Mouse (Mus musculus) erythroblast, embryonic 14.5 days (primary cell): ENCODE measurements around the gene Adora3.

Source experiments
- GATA1 ChIP-seq: IDR thresholded peaks from 2 replicates; pipeline ENCODE4 v1.6.1; 2012; ENCODE audit warnings: low read length, inconsistent platforms, mixed read lengths
- TAL1 ChIP-seq: IDR thresholded peaks from 3 replicates; pipeline ENCODE4 v1.6.1; 2012; ENCODE audit warnings: low read length, inconsistent platforms, mixed read lengths

DNA sequence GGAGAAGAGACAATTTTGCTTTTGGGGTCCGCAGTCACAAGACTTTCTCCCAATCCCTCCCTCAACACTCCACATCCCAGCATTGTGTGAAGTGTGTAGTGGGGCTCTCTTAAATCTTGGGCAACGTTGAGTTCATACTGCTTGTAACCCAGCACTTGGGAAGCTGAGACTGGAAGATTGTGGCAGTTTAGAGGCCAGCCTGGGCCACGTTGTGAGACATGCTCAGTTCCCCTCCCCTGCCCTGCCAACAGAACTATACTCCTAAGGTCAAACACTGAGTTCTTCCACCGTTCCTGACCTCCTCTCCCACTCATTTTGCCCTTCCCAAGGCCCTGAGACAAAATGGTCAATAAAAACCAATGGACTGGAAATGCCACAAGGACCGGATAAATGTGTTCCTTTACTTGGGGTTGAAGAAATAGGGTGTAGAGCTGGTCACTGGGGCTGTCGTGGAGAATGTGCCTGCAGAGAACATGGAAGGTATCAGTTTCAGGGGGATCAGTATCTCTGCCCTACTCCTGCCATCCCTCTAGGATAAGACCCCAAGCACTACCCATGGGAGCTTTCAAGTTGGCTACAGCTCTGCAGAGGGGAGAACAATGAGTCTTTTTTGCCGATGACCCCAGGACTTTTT, 57.0 kb downstream of the Adora3 start:
- TF ChIP-seq TAL1 (no peak), GATA1 (no peak)
